Mouse (Mus musculus) MEL (cell line): ENCODE data around the gene AF067061. TPM values are rescaled to one million over a fixed set of nuclear protein-coding genes. Genes with fewer than 3 reads are reported as not detected.
"Not testable (repeated sequence)": the region's sequence is repeated elsewhere in the genome, so short reads cannot be mapped to it uniquely, and the experiment has no call there.

Experiments
- DNase-seq: peaks from one replicate; pipeline ENCODE4 v3.0.0; 2011; ENCODE audit warnings: low read depth, low spot score
- H3K27ac ChIP-seq: 2 replicates; pipeline ENCODE4 v1.5.1; 2012; ENCODE audit warnings: low read depth, mild to moderate bottlenecking, control low read depth, low read length, moderate library complexity; ENCODE audit not compliant: control insufficient read depth
- H3K27me3 ChIP-seq, 2 experiments: fragments of 150-350 bp in 1 of 2; sonication (generic) in 1 of 2; 2 replicates each; pipeline ENCODE4 v1.6.1; 2012; ENCODE audit warnings: low read length in 2 of 2, mild to moderate bottlenecking in 2 of 2, improper control_type of control experiment in 1 of 2, moderate library complexity in 1 of 2; ENCODE audit not compliant: insufficient read depth in 2 of 2, control insufficient read depth in 1 of 2
- H3K36me3 ChIP-seq, 2 experiments: 2 replicates each; pipeline ENCODE4 v1.6.1; 2012 to 2014; ENCODE audit warnings: low read length in 2 of 2, improper control_type of control experiment in 1 of 2, inconsistent platforms in 1 of 2, mild to moderate bottlenecking in 1 of 2; ENCODE audit not compliant: insufficient read depth in 2 of 2, control insufficient read depth in 1 of 2
- H3K4me1 ChIP-seq, 2 experiments: fragments of 150-350 bp in 1 of 2; sonication (generic) in 1 of 2; 2 replicates each; pipeline ENCODE4 v1.6.1; 2012; ENCODE audit warnings: low read length in 2 of 2, improper control_type of control experiment in 1 of 2, mild to moderate bottlenecking in 1 of 2; ENCODE audit not compliant: insufficient read depth in 2 of 2, control insufficient read depth in 1 of 2
- H3K4me3 ChIP-seq, 2 experiments: fragments of 150-350 bp in 1 of 2; sonication (generic) in 1 of 2; 2 replicates each; pipeline ENCODE4 v1.5.1; 2012; ENCODE audit warnings: low read depth in 2 of 2, low read length in 2 of 2, mild to moderate bottlenecking in 2 of 2, moderate library complexity in 2 of 2, control low read depth in 1 of 2, improper control_type of control experiment in 1 of 2; ENCODE audit not compliant: control insufficient read depth in 1 of 2, insufficient read depth in 1 of 2
- H3K79me2 ChIP-seq: 2 replicates; pipeline ENCODE4 v1.6.1; 2012; ENCODE audit warnings: mild to moderate bottlenecking, low read length, moderate library complexity; ENCODE audit not compliant: control insufficient read depth, poor library complexity, insufficient read depth
- H3K9ac ChIP-seq: 2 replicates; pipeline ENCODE4 v1.6.1; 2012; ENCODE audit warnings: low read depth, mild to moderate bottlenecking, control low read depth, low read length, moderate library complexity; ENCODE audit not compliant: control insufficient read depth, poor library complexity, severe bottlenecking
- H3K9me3 ChIP-seq: fragments of 150-350 bp; sonication (generic); replicated peaks from 2 replicates; pipeline ENCODE4 v1.6.1; 2012; ENCODE audit warnings: mild to moderate bottlenecking, low read length, improper control_type of control experiment, moderate library complexity; ENCODE audit not compliant: insufficient read depth
- polyA plus RNA-seq, 2 experiments: library from polyadenylated mRNA; stranded (reverse) in 1 of 2; unstranded in 1 of 2; fragments of >175 nt in 1 of 2; fragments of >200 nt in 1 of 2; gene quantifications; 2 replicates each; pipeline versions ENCODE4 v1.2.1 to v1.2.4; 2012; ENCODE audit warnings: low replicate concordance in 2 of 2, low read depth in 1 of 2; ENCODE audit not compliant: insufficient read length in 2 of 2, insufficient read depth in 1 of 2, missing spikeins in 1 of 2
- total RNA-seq: library from RNA; depleted of rRNA; stranded (reverse); fragments of 300-350 nt; gene quantifications from 2 replicates; pipeline ENCODE4 v1.2.3, GENCODE M21; 2012; rRNA removed

AF067061 gene
- not detected in 2 replicates for total RNA-seq
- polyA plus RNA-seq: not detected

DNA sequence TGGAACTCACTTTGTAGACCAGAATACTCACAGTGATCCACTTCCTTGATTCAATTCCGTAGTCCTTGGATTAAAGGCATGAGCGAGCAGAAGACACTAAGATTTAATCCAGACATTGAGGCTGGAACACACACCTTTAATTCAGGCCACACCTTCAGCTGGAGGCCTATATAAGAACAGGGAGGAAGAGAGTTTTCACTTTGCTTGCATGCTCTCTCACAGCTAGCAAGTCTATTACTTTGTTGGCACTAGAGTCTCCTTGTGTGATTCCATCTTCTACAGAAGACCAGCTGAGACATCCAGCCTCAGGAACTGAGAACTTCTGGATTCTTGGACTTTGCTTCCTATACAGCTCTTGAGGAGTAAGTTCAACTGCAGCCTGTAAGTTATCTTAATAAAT, at the start of gene AF067061:
AF067061 (plus strand) TSS at position 245 of the 400 bp plus-strand sequence.
- not testable (repeated sequence) for DNase-seq, H3K79me2 ChIP-seq, H3K9ac ChIP-seq, H3K9me3 ChIP-seq, H3K36me3 ChIP-seq, H3K27me3 ChIP-seq, H3K4me1 ChIP-seq, H3K27ac ChIP-seq, H3K4me3 ChIP-seq

GRCm38 (mm10) chr13:120215847-120216246, 47.1 kb upstream of the AF067061 start, which contains the start of gene Gm21762:
TSS of gene Gm21762 (minus strand) at chr13:120215947.
- not testable (repeated sequence) for H3K4me1 ChIP-seq, DNase-seq, H3K27me3 ChIP-seq, H3K36me3 ChIP-seq, H3K9me3 ChIP-seq, H3K79me2 ChIP-seq, H3K4me3 ChIP-seq, H3K27ac ChIP-seq, H3K9ac ChIP-seq

DNA sequence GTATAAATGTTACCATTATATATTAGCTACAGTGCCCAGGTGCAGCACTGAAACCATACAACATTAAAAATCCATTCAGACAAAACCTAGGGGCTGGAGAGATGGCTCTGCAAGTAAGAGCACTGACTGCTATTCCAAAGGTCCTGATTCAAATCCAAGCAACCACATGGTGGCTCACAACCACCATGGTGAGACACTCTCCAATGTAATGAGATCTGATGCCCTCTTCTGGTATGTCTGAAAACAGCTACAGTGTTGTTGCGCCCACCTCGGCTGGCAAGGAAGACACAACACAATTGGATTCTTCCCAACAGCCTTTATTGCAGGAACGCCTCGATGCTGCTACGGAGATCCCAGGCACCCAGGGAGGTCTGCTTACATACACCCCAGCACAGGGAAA, 42.0 kb upstream of the AF067061 start:
- not testable (repeated sequence) for H3K9ac ChIP-seq, DNase-seq, H3K36me3 ChIP-seq, H3K27me3 ChIP-seq, H3K27ac ChIP-seq, H3K4me1 ChIP-seq, H3K79me2 ChIP-seq, H3K4me3 ChIP-seq, H3K9me3 ChIP-seq

GRCm38 (mm10) chr13:120223012-120223659, 39.8 kb upstream of the AF067061 start:
- DNase-seq, H3K9me3 ChIP-seq, H3K4me3 ChIP-seq, H3K27me3 ChIP-seq, H3K79me2 ChIP-seq, H3K4me1 ChIP-seq, H3K27ac ChIP-seq, H3K36me3 ChIP-seq, H3K9ac ChIP-seq: not testable (repeated sequence)

DNA sequence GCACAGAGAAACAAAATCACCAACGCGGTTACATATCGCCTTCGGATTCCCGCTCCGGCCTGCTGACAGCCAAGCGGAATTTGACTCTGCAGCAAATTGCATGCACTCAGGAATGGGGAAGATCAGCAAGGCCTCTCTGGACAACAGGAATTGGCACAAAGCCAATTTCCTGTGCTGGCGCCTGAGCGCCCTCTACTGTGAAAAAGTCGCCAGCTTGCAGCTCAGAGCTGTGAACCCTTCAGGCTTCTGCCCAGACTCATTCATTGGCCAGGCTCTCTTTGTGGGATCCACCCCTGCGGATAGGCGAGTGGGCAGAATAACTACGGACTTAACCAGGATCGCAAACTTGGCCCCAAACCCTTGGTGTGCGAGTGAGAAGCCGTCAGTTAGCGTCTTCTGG, 31.1 kb upstream of the AF067061 start:
- not testable (repeated sequence) for H3K79me2 ChIP-seq, H3K9ac ChIP-seq, DNase-seq, H3K4me3 ChIP-seq, H3K36me3 ChIP-seq, H3K27me3 ChIP-seq, H3K4me1 ChIP-seq, H3K27ac ChIP-seq, H3K9me3 ChIP-seq

- not testable (repeated sequence) for H3K27me3 ChIP-seq, DNase-seq, H3K79me2 ChIP-seq, H3K27ac ChIP-seq, H3K36me3 ChIP-seq, H3K4me3 ChIP-seq, H3K9me3 ChIP-seq, H3K9ac ChIP-seq, H3K4me1 ChIP-seq
These were observed 30.4 kb upstream of the AF067061 start for GRCm38 (mm10) chr13:120232447-120233049.

DNA sequence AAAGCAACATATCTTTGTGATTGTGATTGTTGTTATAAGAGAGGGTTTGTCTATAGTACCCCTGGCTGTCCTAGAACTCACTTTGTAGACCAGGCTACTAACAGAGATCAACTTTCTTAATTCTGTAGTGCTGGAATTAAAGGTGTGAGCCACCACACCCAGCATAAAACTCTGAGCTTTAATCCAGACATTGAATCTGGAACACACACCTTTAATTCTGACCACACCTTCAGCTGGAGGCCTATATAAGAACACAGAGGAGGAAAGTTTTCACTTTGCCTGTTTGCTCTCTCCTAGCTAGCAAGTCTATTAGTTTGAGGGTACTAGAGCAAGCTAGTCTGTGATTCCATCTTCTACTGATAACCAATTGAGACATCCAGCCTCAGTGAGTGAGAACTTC, 24.1 kb upstream of the AF067061 start, which contains the start of gene Gm21731:
Gm21731 (plus strand) TSS at position 301 of the 400 bp plus-strand sequence.
- not testable (repeated sequence) for H3K4me3 ChIP-seq, H3K4me1 ChIP-seq, H3K27ac ChIP-seq, H3K9me3 ChIP-seq, DNase-seq, H3K27me3 ChIP-seq, H3K36me3 ChIP-seq, H3K9ac ChIP-seq, H3K79me2 ChIP-seq
